Mouse (Mus musculus) cerebellum, postnatal 36 days (tissue): ENCODE measurements around the gene Samhd1.
A peak's percentile ranks its signal among the peaks of the same experiment; 100 is the strongest.

Experiments used
- DNase-seq, 2 experiments: peaks; one replicate each; pipeline ENCODE4 v3.0.0; 2021 to 2022; ENCODE audit warnings: mixed read lengths in 2 of 2

Gene Samhd1

GRCm38 (mm10) chr2:157071556-157071955, 63.5 kb downstream of the Samhd1 start:
- DNase-seq = peak; percentile 71 to 76

GRCm38 (mm10) chr2:157070365-157070764, 64.7 kb downstream of the Samhd1 start:
- DNase-seq = peak; percentile 53 to 55

- peak in 1 of 2 experiments; percentile 44 for DNase-seq
Measured at GRCm38 (mm10) chr2:157069755-157070315, 65.2 kb downstream of the Samhd1 start.

- peak; percentile 89 to 95 for DNase-seq
Measured at GRCm38 (mm10) chr2:157069355-157069735, 65.7 kb downstream of the Samhd1 start.

GRCm38 (mm10) chr2:157068701-157069354, 66.2 kb downstream of the Samhd1 start:
- peak; percentile 66 to 67 for DNase-seq

GRCm38 (mm10) chr2:157066731-157067430, 68.2 kb downstream of the Samhd1 start:
- no peak for DNase-seq

- DNase-seq = no peak
Measured at GRCm38 (mm10) chr2:157065879-157066226, 69.2 kb downstream of the Samhd1 start.

GRCm38 (mm10) chr2:157064978-157065878, 69.8 kb downstream of the Samhd1 start:
- no peak for DNase-seq

- peak in 1 of 2 experiments; percentile 29 for DNase-seq
Measured at GRCm38 (mm10) chr2:157064136-157064535, 70.9 kb downstream of the Samhd1 start.

- no peak for DNase-seq
Measured at GRCm38 (mm10) chr2:157063241-157063700, 71.8 kb downstream of the Samhd1 start.

GRCm38 (mm10) chr2:157060557-157061305, 74.3 kb downstream of the Samhd1 start:
- DNase-seq = peak; percentile 77

- no peak for DNase-seq
Measured at GRCm38 (mm10) chr2:157060037-157060436, 75.0 kb downstream of the Samhd1 start.

- no peak for DNase-seq
Measured at GRCm38 (mm10) chr2:157059166-157059565, 75.9 kb downstream of the Samhd1 start.

- DNase-seq = peak; percentile 70 to 82
Measured at GRCm38 (mm10) chr2:157058342-157058998, 76.6 kb downstream of the Samhd1 start.

GRCm38 (mm10) chr2:157057758-157058157, 77.3 kb downstream of the Samhd1 start:
- no peak for DNase-seq

- no peak for DNase-seq
Measured at GRCm38 (mm10) chr2:157057186-157057585, 77.9 kb downstream of the Samhd1 start.

GRCm38 (mm10) chr2:157055721-157056120, 79.3 kb downstream of the Samhd1 start:
- no peak for DNase-seq

- peak in 1 of 2 experiments; percentile 59 for DNase-seq
Measured at GRCm38 (mm10) chr2:157054816-157055215, 80.2 kb downstream of the Samhd1 start.

- DNase-seq = no peak
Measured at GRCm38 (mm10) chr2:157054297-157054696, 80.8 kb downstream of the Samhd1 start.

GRCm38 (mm10) chr2:157053787-157054186, 81.3 kb downstream of the Samhd1 start:
- DNase-seq = no peak

GRCm38 (mm10) chr2:157053124-157053523, 81.9 kb downstream of the Samhd1 start:
- no peak for DNase-seq

- no peak for DNase-seq
Measured at GRCm38 (mm10) chr2:157052448-157052847, 82.6 kb downstream of the Samhd1 start.
